ENCODE assay signal across 8 mouse cellular contexts in the genomic region with DNA sequence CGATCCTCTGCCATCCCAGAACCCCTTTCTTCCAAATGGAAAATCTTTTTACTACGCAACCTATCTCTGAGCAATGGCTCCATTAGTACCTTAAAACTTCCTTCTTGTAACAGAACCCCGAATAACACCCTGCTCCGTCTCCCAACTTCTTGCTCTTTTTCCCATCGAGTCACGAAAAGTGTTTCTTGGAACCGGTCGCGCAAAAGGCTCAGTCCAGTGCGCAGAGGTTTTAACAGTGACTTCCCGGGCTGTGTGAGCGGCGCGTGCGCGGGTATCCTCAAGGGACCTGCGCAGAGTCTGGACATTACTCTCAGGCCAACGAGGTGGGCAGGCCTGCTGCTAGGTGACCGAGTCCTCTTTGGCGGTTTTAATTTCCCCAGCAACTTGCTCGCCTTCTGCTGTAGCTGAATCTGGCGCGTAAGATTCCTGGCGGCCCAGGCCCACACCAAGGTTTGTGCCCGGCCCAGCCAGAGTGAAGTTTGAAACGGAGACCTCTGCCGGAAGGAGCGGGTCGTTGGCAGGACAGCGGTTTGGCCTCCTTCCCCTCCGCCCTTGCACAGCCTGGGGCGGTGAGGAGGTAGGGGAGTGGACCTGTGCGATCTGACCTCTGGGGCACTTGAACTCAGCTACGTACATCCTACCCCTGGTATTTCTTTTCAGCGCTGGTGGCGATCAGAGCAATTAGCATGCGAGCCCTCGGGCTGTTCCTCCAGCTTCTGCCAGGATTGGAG.
DNase-seq lines count a peak whose midpoint lies in the region; ATAC-seq and TF ChIP-seq lines count a peak whose summit lies in the region.

No protein-coding gene starts in this region.

- peak overlapping the region; percentile 74 for H3K9ac ChIP-seq in forebrain, embryonic 11.5 days (ENCODE audit: low read length)
- peak overlapping the region; percentile 68 for H3K9ac ChIP-seq in heart, postnatal 0 days (replicated peaks; ENCODE audit: low read depth, low read length)
- peak overlapping the region; percentile 58 for H3K9ac ChIP-seq in neural tube, embryonic 15.5 days (replicated peaks)

- DNase-seq in G1E (ENCODE audit: low spot score): peak; percentile 11
- peak; percentile 59 for DNase-seq in c-Kit-positive CD71-positive TER-119-positive erythroid progenitor cells, embryonic 14.5 days (ENCODE audit: low spot score)
- DNase-seq in forebrain, embryonic 11.5 days (ENCODE audit: low spot score): peak; percentile 83
- peak; percentile 72 for DNase-seq in heart, postnatal 0 days (ENCODE audit: low spot score)
- DNase-seq in kidney, postnatal 36 days: peak; percentile 64 to 79
- DNase-seq in lung, adult 18-20 months: peak; percentile 46 to 52
- peak; percentile 59 for DNase-seq in testis, postnatal 14 days (ENCODE audit: low spot score)

- peak overlapping the region; percentile 66; the same call in 1 of the 2 replicates for H3K4me3 ChIP-seq in G1E (ENCODE audit: low read depth, low read length)
- H3K4me3 ChIP-seq in forebrain, embryonic 11.5 days (ENCODE audit: low read depth, low read length): peak overlapping the region; percentile 49
- H3K4me3 ChIP-seq in heart, postnatal 0 days (ENCODE audit: low read depth, low read length): peak overlapping the region; percentile 71
- peak overlapping the region; percentile 65 for H3K4me3 ChIP-seq in neural tube, embryonic 15.5 days (replicated peaks)

- WGBS in forebrain, embryonic 11.5 days: 3% methylated on average over 38 of the region's 38 CpGs
- 1% methylated on average over 38 of the region's 38 CpGs for WGBS in heart, postnatal 0 days
- 2% methylated on average over 38 of the region's 38 CpGs for WGBS in neural tube, embryonic 15.5 days

- H3K27ac ChIP-seq in forebrain, embryonic 11.5 days (ENCODE audit: low read depth, low read length): no peak overlapping the region
- H3K27ac ChIP-seq in heart, postnatal 0 days (ENCODE audit: low read depth): peak overlapping the region; percentile 84
- H3K27ac ChIP-seq in neural tube, embryonic 15.5 days (replicated peaks): peak overlapping the region; percentile 78

- 0 out of 2 replicates have a peak, but pooled peaks have one; percentile 18 for ATAC-seq in G1E (ENCODE audit: extremely low read depth, insufficient number of reproducible peaks, low FRiP score, poor library complexity, severe bottlenecking)
- ATAC-seq in forebrain, embryonic 11.5 days (replicated peaks; ENCODE audit: low FRiP score): peak; percentile 90
- peak; percentile 90 for ATAC-seq in heart, postnatal 0 days (ENCODE audit: insufficient read depth, low read depth)
- peak; percentile 92 for ATAC-seq in neural tube, embryonic 15.5 days (ENCODE audit: low FRiP score)

- H3K36me3 ChIP-seq in G1E (replicated peaks): no peaks in the 10 kb centered on the region
- no peaks in the 10 kb centered on the region for H3K36me3 ChIP-seq in forebrain, embryonic 11.5 days (ENCODE audit: control insufficient read depth, insufficient read depth, low read length)
- H3K36me3 ChIP-seq in heart, postnatal 0 days (replicated peaks; ENCODE audit: control insufficient read depth, insufficient read depth, low read length): no peaks in the 10 kb centered on the region
- no peaks in the 10 kb centered on the region for H3K36me3 ChIP-seq in neural tube, embryonic 15.5 days

- H3K9me3 ChIP-seq in G1E (replicated peaks): no peaks in the 10 kb centered on the region
- H3K9me3 ChIP-seq in forebrain, embryonic 11.5 days (ENCODE audit: control insufficient read depth, low read length): no peaks in the 10 kb centered on the region
- H3K9me3 ChIP-seq in heart, postnatal 0 days (replicated peaks; ENCODE audit: control insufficient read depth, low read length): no peaks in the 10 kb centered on the region
- H3K9me3 ChIP-seq in neural tube, embryonic 15.5 days (replicated peaks): no peaks in the 10 kb centered on the region

- TF ChIP-seq CTCF in G1E (IDR thresholded peaks at IDR 0.05; ENCODE audit: low read depth, low read length): no peak
- peak; percentile 41 for TF ChIP-seq CTCF in heart, postnatal 0 days (IDR thresholded peaks at IDR 0.05; ENCODE audit: low read depth)

- TF ChIP-seq EP300 in heart, postnatal 0 days (IDR thresholded peaks at IDR 0.05; ENCODE audit: low read depth): no peak

- peak overlapping the region; percentile 71 for H3K4me2 ChIP-seq in forebrain, embryonic 11.5 days (ENCODE audit: low read depth, low read length, severe bottlenecking)
- peak overlapping the region; percentile 95 for H3K4me2 ChIP-seq in heart, postnatal 0 days (ENCODE audit: low read depth, low read length)
- peak overlapping the region; percentile 94 for H3K4me2 ChIP-seq in neural tube, embryonic 15.5 days

- peaks cover 24% of the 10 kb centered on the region for H3K4me1 ChIP-seq in G1E (ENCODE audit: insufficient read depth, low read depth, low read length)
- no peaks in the 10 kb centered on the region for H3K4me1 ChIP-seq in forebrain, embryonic 11.5 days (replicated peaks; ENCODE audit: control insufficient read depth, insufficient read depth, low read length)
- no peaks in the 10 kb centered on the region for H3K4me1 ChIP-seq in heart, postnatal 0 days (ENCODE audit: control insufficient read depth, insufficient read depth)
- no peaks in the 10 kb centered on the region for H3K4me1 ChIP-seq in neural tube, embryonic 15.5 days

- H3K27me3 ChIP-seq in G1E (ENCODE audit: insufficient read depth, low read length): no peaks in the 10 kb centered on the region
- no peaks in the 10 kb centered on the region for H3K27me3 ChIP-seq in forebrain, embryonic 11.5 days (ENCODE audit: control insufficient read depth, insufficient read depth, low read length)
- no peaks in the 10 kb centered on the region for H3K27me3 ChIP-seq in heart, postnatal 0 days (ENCODE audit: control insufficient read depth, insufficient read depth, low read length)
- no peaks in the 10 kb centered on the region for H3K27me3 ChIP-seq in neural tube, embryonic 15.5 days (replicated peaks)

Comparison
In these comparisons a context has a peak if more than half of its experiments do, and no peak if none do; other contexts are left out.
1. ATAC-seq: peak in every context shown above with its lines; median percentile 92 in neural tube, embryonic 15.5 days; 90 in forebrain, embryonic 11.5 days; 90 in heart, postnatal 0 days; 18 in G1E.
2. DNase-seq: peak in every context shown above with its lines; median percentile 83 in forebrain, embryonic 11.5 days; 72 in heart, postnatal 0 days; 72 in kidney, postnatal 36 days; 59 in c-Kit-positive CD71-positive TER-119-positive erythroid progenitor cells, embryonic 14.5 days; 59 in testis, postnatal 14 days; 49 in lung, adult 18-20 months; 11 in G1E.